Mouse (Mus musculus) gastrocnemius, postnatal 10 days (tissue): ENCODE measurements around the gene Mapkap1. TPM values are rescaled to one million over a fixed set of nuclear protein-coding genes. Genes with fewer than 3 reads are reported as not detected.
"Not testable (repeated sequence)": the region's sequence is repeated elsewhere in the genome, so short reads cannot be mapped to it uniquely, and the experiment has no call there.

Experiments
- DNase-seq: peaks from one replicate; pipeline ENCODE4 v3.0.0; 2021; ENCODE audit warnings: mixed read lengths
- total RNA-seq, 2 experiments: library from RNA; stranded (reverse); gene quantifications; 2 replicates each; pipeline ENCODE4 v1.2.3; 2021

The Mapkap1 gene
- total RNA-seq, 2 experiments from 2014 or later, result 41.7 to 53.0 TPM

- DNase-seq, result no peak
Observed at GRCm38 (mm10) chr2:34431701-34432372, 25.3 kb downstream of the Mapkap1 start.

GRCm38 (mm10) chr2:34432887-34433286 is 26.3 kb downstream of the Mapkap1 start:
- not testable (repeated sequence) for DNase-seq

GRCm38 (mm10) chr2:34436321-34436720 is 29.8 kb downstream of the Mapkap1 start:
- DNase-seq, result no peak

GRCm38 (mm10) chr2:34448756-34449155 is 42.2 kb downstream of the Mapkap1 start:
- DNase-seq, result no peak

GRCm38 (mm10) chr2:34462490-34462889 is 55.9 kb downstream of the Mapkap1 start:
- no peak for DNase-seq

- no peak for DNase-seq
Observed at GRCm38 (mm10) chr2:34468559-34469141, 62.1 kb downstream of the Mapkap1 start.

GRCm38 (mm10) chr2:34469324-34469723 is 62.8 kb downstream of the Mapkap1 start:
- DNase-seq, result no peak

GRCm38 (mm10) chr2:34473775-34474174 is 67.2 kb downstream of the Mapkap1 start:
- no peak for DNase-seq

GRCm38 (mm10) chr2:34481401-34481800 is 74.8 kb downstream of the Mapkap1 start:
- DNase-seq, result no peak

- DNase-seq, result no peak
Observed at GRCm38 (mm10) chr2:34482102-34482501, 75.5 kb downstream of the Mapkap1 start.

GRCm38 (mm10) chr2:34482531-34482930 is 76.0 kb downstream of the Mapkap1 start:
- DNase-seq, result no peak

- DNase-seq, result no peak
Observed at GRCm38 (mm10) chr2:34487281-34487680, 80.7 kb downstream of the Mapkap1 start.

GRCm38 (mm10) chr2:34503975-34504730 is 97.6 kb downstream of the Mapkap1 start:
- no peak for DNase-seq

GRCm38 (mm10) chr2:34506162-34506561 is 99.6 kb downstream of the Mapkap1 start:
- not testable (repeated sequence) for DNase-seq

GRCm38 (mm10) chr2:34509856-34510255 is 103.3 kb downstream of the Mapkap1 start:
- DNase-seq, result no peak

- DNase-seq, result no peak
Observed at GRCm38 (mm10) chr2:34515263-34515662, 108.7 kb downstream of the Mapkap1 start.

- DNase-seq, result no peak
Observed at GRCm38 (mm10) chr2:34518083-34518482, 111.5 kb downstream of the Mapkap1 start.

GRCm38 (mm10) chr2:34518526-34518925 is 112.0 kb downstream of the Mapkap1 start:
- DNase-seq, result no peak

GRCm38 (mm10) chr2:34519525-34519924 is 113.0 kb downstream of the Mapkap1 start:
- DNase-seq, result peak; percentile 34

GRCm38 (mm10) chr2:34521384-34521783 is 114.8 kb downstream of the Mapkap1 start:
- DNase-seq, result no peak

- DNase-seq, result peak; percentile 21
Observed at GRCm38 (mm10) chr2:34526527-34527371, 120.2 kb downstream of the Mapkap1 start.

GRCm38 (mm10) chr2:34528491-34528890 is 121.9 kb downstream of the Mapkap1 start:
- no peak for DNase-seq
